ENCODE assay signal across 27 mouse cellular contexts in the genomic region with DNA sequence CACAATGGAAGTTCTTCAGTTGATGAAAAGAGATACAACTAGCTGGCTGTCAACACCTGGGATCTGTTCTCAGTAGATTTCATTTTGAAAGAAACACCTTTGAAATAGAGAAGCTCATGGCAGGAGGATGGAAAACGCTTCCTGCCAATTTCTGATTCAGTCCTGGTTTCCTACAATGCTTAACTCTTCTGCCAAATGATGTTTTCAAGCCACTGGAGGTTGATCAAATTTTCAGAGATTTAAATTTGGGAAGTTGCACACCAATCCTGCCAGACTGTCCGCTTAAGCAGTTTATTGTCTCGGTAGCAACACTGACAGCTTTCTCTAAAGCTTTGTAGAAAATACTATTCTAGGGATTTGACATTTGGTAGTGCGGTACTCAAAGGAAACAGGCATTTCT.
A peak's percentile ranks its signal among the peaks of the same experiment; 100 is the strongest.
DNase-seq lines count a peak whose midpoint lies in the region; ATAC-seq and TF ChIP-seq lines count a peak whose summit lies in the region.
"Had no signal": no experiment of that assay in that cellular context is flagged by ENCODE, and none has a peak within 500 bp of the region (broad histone marks: within the 10 kb centered on the region; RNA-seq: fewer than 3 reads in every experiment).

No protein-coding gene starts in this region.

- H3K4me1 ChIP-seq in embryonic facial prominence, embryonic 14.5 days (ENCODE audit: control insufficient read depth, insufficient read depth, low read length): no peaks in the 10 kb centered on the region
- no peaks in the 10 kb centered on the region for H3K4me1 ChIP-seq in embryonic facial prominence, embryonic 10.5 days
- no peaks in the 10 kb centered on the region for H3K4me1 ChIP-seq in midbrain, postnatal 0 days (ENCODE audit: insufficient read depth, low read length)
- H3K4me1 ChIP-seq in midbrain, embryonic 15.5 days: no peaks in the 10 kb centered on the region
- H3K4me1 ChIP-seq: embryonic facial prominence, embryonic 13.5 days; forebrain, embryonic 10.5 days; forebrain, embryonic 12.5 days had no signal

- WGBS in embryonic facial prominence, embryonic 14.5 days: 71% methylated on average over 4 of the region's 4 CpGs
- WGBS in embryonic facial prominence, embryonic 10.5 days: 85% methylated on average over 4 of the region's 4 CpGs
- WGBS in midbrain, postnatal 0 days: 42% methylated on average over 4 of the region's 4 CpGs
- WGBS in midbrain, embryonic 15.5 days: 50% methylated on average over 4 of the region's 4 CpGs

- H3K27me3 ChIP-seq in embryonic facial prominence, embryonic 14.5 days (replicated peaks; ENCODE audit: control insufficient read depth, insufficient read depth, low read length): no peaks in the 10 kb centered on the region
- H3K27me3 ChIP-seq in embryonic facial prominence, embryonic 10.5 days (replicated peaks; ENCODE audit: low read depth, poor library complexity, severe bottlenecking): no peaks in the 10 kb centered on the region
- H3K27me3 ChIP-seq in midbrain, postnatal 0 days (ENCODE audit: insufficient read depth, low read length): no peaks in the 10 kb centered on the region
- no peaks in the 10 kb centered on the region for H3K27me3 ChIP-seq in midbrain, embryonic 15.5 days (replicated peaks)
- H3K27me3 ChIP-seq: CH12.LX; embryonic facial prominence, embryonic 13.5 days; forebrain, embryonic 12.5 days; Patski had no signal

- no peak for ATAC-seq in embryonic facial prominence, embryonic 14.5 days (ENCODE audit: low read depth)
- ATAC-seq in midbrain, postnatal 0 days (ENCODE audit: low FRiP score): no peak
- ATAC-seq in midbrain, embryonic 15.5 days (replicated peaks): no peak
- no peak for ATAC-seq in erythroblast, adult 5-6 weeks (replicated peaks; ENCODE audit: low FRiP score, poor library complexity, severe bottlenecking)
- ATAC-seq: activated CD4-positive, CD25-positive, alpha-beta regulatory T cell, adult 4 months; CD4-positive, CD25-positive, alpha-beta regulatory T cell, adult 4 months; forebrain, embryonic 14.5 days; forebrain, embryonic 16.5 days; Patski had no signal

- H3K4me2 ChIP-seq in embryonic facial prominence, embryonic 14.5 days (ENCODE audit: low read depth, low read length): no peak overlapping the region
- H3K4me2 ChIP-seq in midbrain, postnatal 0 days (ENCODE audit: low read depth, low read length, poor library complexity, severe bottlenecking): no peak overlapping the region
- no peak overlapping the region for H3K4me2 ChIP-seq in midbrain, embryonic 15.5 days
- H3K4me2 ChIP-seq: embryonic facial prominence, embryonic 13.5 days; forebrain, embryonic 12.5 days had no signal

- no peak for TF ChIP-seq CTCF in midbrain, postnatal 0 days (IDR thresholded peaks at IDR 0.05)

- no peaks in the 10 kb centered on the region for H3K9me3 ChIP-seq in embryonic facial prominence, embryonic 14.5 days (ENCODE audit: control insufficient read depth, low read length)
- H3K9me3 ChIP-seq in embryonic facial prominence, embryonic 10.5 days: no peaks in the 10 kb centered on the region
- H3K9me3 ChIP-seq in midbrain, postnatal 0 days (ENCODE audit: low read length): no peaks in the 10 kb centered on the region
- no peaks in the 10 kb centered on the region for H3K9me3 ChIP-seq in midbrain, embryonic 15.5 days
- H3K9me3 ChIP-seq: embryonic facial prominence, embryonic 13.5 days; forebrain, embryonic 10.5 days; forebrain, embryonic 12.5 days; G1E had no signal

- no peak overlapping the region for H3K9ac ChIP-seq in embryonic facial prominence, embryonic 14.5 days (ENCODE audit: low read depth, low read length)
- no peak overlapping the region for H3K9ac ChIP-seq in midbrain, postnatal 0 days (replicated peaks; ENCODE audit: low read length, poor library complexity, severe bottlenecking)
- H3K9ac ChIP-seq in midbrain, embryonic 15.5 days: no peak overlapping the region
- H3K9ac ChIP-seq: embryonic facial prominence, embryonic 13.5 days; forebrain, embryonic 12.5 days had no signal

- H3K36me3 ChIP-seq in embryonic facial prominence, embryonic 14.5 days (ENCODE audit: control insufficient read depth, insufficient read depth, low read length): no peaks in the 10 kb centered on the region
- no peaks in the 10 kb centered on the region for H3K36me3 ChIP-seq in embryonic facial prominence, embryonic 10.5 days (replicated peaks)
- H3K36me3 ChIP-seq in midbrain, postnatal 0 days (ENCODE audit: insufficient read depth, low read length): no peaks in the 10 kb centered on the region
- H3K36me3 ChIP-seq in midbrain, embryonic 15.5 days (replicated peaks): no peaks in the 10 kb centered on the region
- H3K36me3 ChIP-seq: embryonic facial prominence, embryonic 13.5 days; forebrain, embryonic 10.5 days; forebrain, embryonic 12.5 days; G1E had no signal

- DNase-seq in embryonic facial prominence, embryonic 14.5 days (ENCODE audit: low spot score): peak; percentile 4
- DNase-seq in embryonic facial prominence, embryonic 10.5 days (ENCODE audit: low spot score): no peak
- DNase-seq in midbrain, postnatal 0 days (ENCODE audit: low spot score): peak; percentile 1
- peak; percentile 60 for DNase-seq in brain, adult 2 months (ENCODE audit: low read depth, low spot score)
- DNase-seq in telencephalon, adult 2 months (ENCODE audit: low read depth, low spot score): peak; percentile 46
- DNase-seq: adrenal gland, adult 8-10 months; adrenal gland, postnatal 14 days; adrenal gland, postnatal 36 days; B cell, adult 2 months; cerebellum, adult 11-12 months; cerebellum, adult 2 months; cerebellum, adult 9-10 months; cerebellum, postnatal 10 days; cerebellum, postnatal 25 days had no signal

- H3K4me3 ChIP-seq in embryonic facial prominence, embryonic 14.5 days (ENCODE audit: low read depth, low read length): no peak overlapping the region
- no peak overlapping the region for H3K4me3 ChIP-seq in embryonic facial prominence, embryonic 10.5 days
- H3K4me3 ChIP-seq in midbrain, postnatal 0 days (ENCODE audit: low read depth, low read length): no peak overlapping the region
- no peak overlapping the region for H3K4me3 ChIP-seq in midbrain, embryonic 15.5 days
- H3K4me3 ChIP-seq: embryonic facial prominence, embryonic 13.5 days; erythroblast, embryonic 14.5 days; forebrain, embryonic 10.5 days; forebrain, embryonic 12.5 days had no signal

- no peak overlapping the region for H3K27ac ChIP-seq in embryonic facial prominence, embryonic 14.5 days (replicated peaks; ENCODE audit: low read depth, low read length)
- no peak overlapping the region for H3K27ac ChIP-seq in embryonic facial prominence, embryonic 10.5 days (replicated peaks)
- no peak overlapping the region for H3K27ac ChIP-seq in midbrain, postnatal 0 days (ENCODE audit: low read depth, low read length)
- H3K27ac ChIP-seq in midbrain, embryonic 15.5 days: no peak overlapping the region
- H3K27ac ChIP-seq: embryonic facial prominence, embryonic 13.5 days; forebrain, embryonic 10.5 days; forebrain, embryonic 12.5 days had no signal
